Mouse (Mus musculus) heart, embryonic 11.5 days (tissue): ENCODE measurements around the gene Ppp1r3c. TPM values are rescaled to one million over a fixed set of nuclear protein-coding genes. Genes with fewer than 3 reads are reported as not detected.

Experiments used
- ATAC-seq: fragments of 200-750 bp; cut with Nextera tagmentation; replicated peaks from 2 replicates; pipeline ENCODE4 v1.8.0; 2017; ENCODE audit warnings: moderate library complexity; ENCODE audit not compliant: insufficient number of reproducible peaks, low FRiP score, low TSS enrichment
- H3K27ac ChIP-seq: fragments of 300-500 bp; sonication (generic); 2 replicates; pipeline ENCODE4 v1.5.1; 2014; ENCODE audit warnings: mild to moderate bottlenecking, low read depth, low read length
- H3K27me3 ChIP-seq: fragments of 300-500 bp; sonication (generic); 2 replicates; pipeline ENCODE4 v1.6.1; 2014; ENCODE audit warnings: mild to moderate bottlenecking, low read length, mixed read lengths; ENCODE audit not compliant: control insufficient read depth, insufficient read depth
- H3K36me3 ChIP-seq: fragments of 300-500 bp; sonication (generic); 2 replicates; pipeline ENCODE4 v1.6.1; 2014; ENCODE audit warnings: mild to moderate bottlenecking, low read length, moderate library complexity, mixed read lengths; ENCODE audit not compliant: control insufficient read depth, insufficient read depth
- H3K4me1 ChIP-seq: fragments of 300-500 bp; sonication (generic); 2 replicates; pipeline ENCODE4 v1.6.1; 2014; ENCODE audit warnings: low read length; ENCODE audit not compliant: control insufficient read depth, insufficient read depth
- H3K4me2 ChIP-seq: fragments of 300-500 bp; sonication (generic); 2 replicates; pipeline ENCODE4 v1.6.1; 2014; ENCODE audit warnings: mild to moderate bottlenecking, moderate library complexity
- H3K4me3 ChIP-seq: fragments of 300-500 bp; sonication (generic); 2 replicates; pipeline ENCODE4 v1.5.1; 2014; ENCODE audit warnings: low read depth, low read length
- H3K9ac ChIP-seq: fragments of 300-500 bp; sonication (generic); 2 replicates; pipeline ENCODE4 v1.6.1; 2014; ENCODE audit warnings: mild to moderate bottlenecking, low read depth, low read length, moderate library complexity
- H3K9me3 ChIP-seq: fragments of 300-500 bp; sonication (generic); replicated peaks from 2 replicates; pipeline ENCODE4 v1.6.1; 2016; ENCODE audit warnings: low read length; ENCODE audit not compliant: control insufficient read depth
- WGBS: fragments of 180-500 bp; shearing (Covaris S2); extraction: QIAGEN DNeasy Blood & Tissue Kit; methylation state at CpG from one replicate; pipeline ENCODE4 v1.1.7; 2014; ENCODE audit not compliant: insufficient replicate concordance; 5-methylcytosine and 5-hydroxymethylcytosine counted together
- polyA plus RNA-seq: library from polyadenylated mRNA; unstranded; fragments of >200 nt; fragmentation: Nextera tagmentation; extraction: Ambion mirVana; gene quantifications from 2 replicates; pipeline ENCODE4 v1.2.1, GENCODE M21; 2014

Ppp1r3c gene
- polyA plus RNA-seq, 1 experiment from 2014 or later, result 58.4 TPM

DNA sequence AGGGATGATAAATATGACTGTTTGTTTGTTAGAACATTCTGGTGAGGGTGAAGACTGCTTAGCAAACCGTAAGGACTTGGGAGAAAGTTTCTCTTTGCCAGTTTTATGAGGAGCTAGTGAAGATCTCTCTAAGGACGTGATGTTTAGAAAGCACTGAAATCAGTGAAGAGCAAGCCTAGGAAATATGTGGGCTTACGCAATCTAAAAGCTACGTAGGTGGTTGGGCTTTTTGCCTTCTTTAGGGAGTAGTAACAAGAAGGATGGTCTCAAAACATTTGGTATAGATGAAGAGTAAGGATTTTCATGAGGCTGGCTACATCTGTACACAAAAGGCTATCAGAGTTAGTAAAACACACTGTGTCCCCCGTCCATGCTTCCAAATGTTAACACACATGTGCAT, 28.0 kb upstream of the Ppp1r3c start:
- WGBS, result 77% methylated on average over 5 of the region's 5 CpGs

GRCm38 (mm10) chr19:36748996-36749395, 12.5 kb upstream of the Ppp1r3c start:
- Histone ChIP-seq H3K9me3 (no peaks in the 10 kb centered on the region), H3K36me3 (no peaks in the 10 kb centered on the region), H3K9ac (no peak overlapping the region), H3K4me1 (no peaks in the 10 kb centered on the region), H3K4me2 (no peak overlapping the region), H3K4me3 (no peak overlapping the region), H3K27ac (no peak overlapping the region), H3K27me3 (no peaks in the 10 kb centered on the region)
- ATAC-seq, result no peak

More for the DNA sequence above, 28.0 kb upstream of the Ppp1r3c start:
- Histone ChIP-seq H3K4me1 (no peaks in the 10 kb centered on the region), H3K9ac (no peak overlapping the region), H3K9me3 (no peaks in the 10 kb centered on the region), H3K4me3 (no peak overlapping the region), H3K27me3 (no peaks in the 10 kb centered on the region), H3K4me2 (no peak overlapping the region), H3K36me3 (no peaks in the 10 kb centered on the region), H3K27ac (no peak overlapping the region)
- ATAC-seq, result no peak

- no peak for ATAC-seq
- Histone ChIP-seq H3K4me2 (no peak overlapping the region), H3K36me3 (no peaks in the 10 kb centered on the region), H3K9me3 (no peaks in the 10 kb centered on the region), H3K4me1 (no peaks in the 10 kb centered on the region), H3K9ac (no peak overlapping the region), H3K4me3 (no peak overlapping the region), H3K27me3 (no peaks in the 10 kb centered on the region), H3K27ac (no peak overlapping the region)
Observed at GRCm38 (mm10) chr19:36742331-36742730, 5.9 kb upstream of the Ppp1r3c start.

DNA sequence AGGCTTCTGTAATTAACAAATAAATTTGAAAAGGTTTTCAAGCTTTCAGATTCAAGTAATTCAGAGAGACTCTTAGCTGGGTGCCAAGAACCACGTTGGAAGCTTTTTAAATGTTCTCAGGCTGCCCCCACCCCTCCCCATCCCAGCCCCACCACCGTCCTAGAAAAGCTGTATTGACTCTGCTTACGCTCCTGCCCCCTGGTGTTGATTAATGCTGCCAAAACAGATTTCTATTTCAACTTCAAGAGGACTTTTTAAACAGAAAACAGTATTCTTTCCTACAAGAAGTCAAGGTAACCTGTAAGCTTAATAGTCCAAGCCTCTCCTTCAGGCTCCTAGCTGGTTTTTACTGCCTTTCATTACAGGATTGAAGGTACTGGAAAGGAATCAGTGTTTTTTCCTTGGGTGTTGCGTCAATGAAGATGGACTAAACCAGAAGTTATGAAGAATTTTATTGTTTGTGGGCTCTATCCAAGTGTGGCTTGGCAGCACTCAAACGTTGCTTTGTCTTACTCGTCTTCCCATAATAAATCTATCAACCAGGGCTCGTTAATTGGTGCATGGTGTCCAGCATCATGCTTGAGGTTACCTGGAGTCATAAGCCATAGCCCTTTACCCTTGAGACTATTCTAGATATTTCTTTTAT, 3.2 kb upstream of the Ppp1r3c start:
- no peak overlapping the region for H3K9ac ChIP-seq
- H3K36me3 ChIP-seq, result no peaks in the 10 kb centered on the region
- H3K27me3 ChIP-seq, result no peaks in the 10 kb centered on the region
- no peak overlapping the region for H3K27ac ChIP-seq
- H3K4me3 ChIP-seq, result no peak overlapping the region
- H3K9me3 ChIP-seq, result no peaks in the 10 kb centered on the region
- H3K4me2 ChIP-seq, result no peak overlapping the region
- WGBS, result 50% methylated on average over 7 of the region's 7 CpGs
- no peak for ATAC-seq
- no peaks in the 10 kb centered on the region for H3K4me1 ChIP-seq

DNA sequence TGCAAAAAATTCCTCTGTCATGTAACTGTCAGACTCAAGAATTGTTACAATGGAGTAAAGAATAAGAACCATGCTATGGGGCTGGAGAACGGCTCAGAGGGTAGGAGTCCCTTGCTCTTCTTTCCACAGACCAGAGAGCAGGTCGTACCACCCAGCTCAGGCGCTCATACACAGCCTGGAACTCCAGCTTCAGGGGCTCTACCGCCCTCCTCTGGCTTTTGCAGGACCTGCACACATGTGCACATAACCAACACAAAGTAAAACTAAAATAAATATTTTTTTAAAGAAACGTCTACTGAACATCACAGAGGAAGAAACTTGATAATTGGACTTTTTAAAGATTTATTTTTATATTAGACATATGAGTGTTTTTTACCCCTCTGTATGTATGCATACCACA, 1.6 kb upstream of the Ppp1r3c start:
- no peak for ATAC-seq
- WGBS, result 70% methylated on average over 5 of the region's 5 CpGs
- H3K4me3 ChIP-seq, result no peak overlapping the region
- peaks cover 4% of the 10 kb centered on the region; the same call in 1 of the 2 replicates for H3K4me1 ChIP-seq
- no peak overlapping the region for H3K4me2 ChIP-seq
- no peaks in the 10 kb centered on the region for H3K27me3 ChIP-seq
- H3K9me3 ChIP-seq, result no peaks in the 10 kb centered on the region
- H3K36me3 ChIP-seq, result no peaks in the 10 kb centered on the region
- H3K9ac ChIP-seq, result no peak overlapping the region
- no peak overlapping the region for H3K27ac ChIP-seq

- WGBS, result 43% methylated on average over 6 of the region's 6 CpGs
- Histone ChIP-seq H3K9me3 (no peaks in the 10 kb centered on the region), H3K4me3 (peak overlapping the region; percentile 55), H3K27me3 (no peaks in the 10 kb centered on the region), H3K9ac (peak overlapping the region; percentile 67), H3K36me3 (peaks cover 3% of the 10 kb centered on the region; the same call in 1 of the 2 replicates), H3K4me1 (peaks cover 9% of the 10 kb centered on the region), H3K4me2 (peak overlapping the region; percentile 68), H3K27ac (peak overlapping the region; percentile 89)
- peak; percentile 44; the same call in 1 of the 2 replicates for ATAC-seq
Observed at GRCm38 (mm10) chr19:36737087-36737486, 634 bp upstream of the Ppp1r3c start.

- peaks cover 17% of the 10 kb centered on the region for H3K4me1 ChIP-seq
Observed at GRCm38 (mm10) chr19:36734308-36735038, 2.0 kb downstream of the Ppp1r3c start.

DNA sequence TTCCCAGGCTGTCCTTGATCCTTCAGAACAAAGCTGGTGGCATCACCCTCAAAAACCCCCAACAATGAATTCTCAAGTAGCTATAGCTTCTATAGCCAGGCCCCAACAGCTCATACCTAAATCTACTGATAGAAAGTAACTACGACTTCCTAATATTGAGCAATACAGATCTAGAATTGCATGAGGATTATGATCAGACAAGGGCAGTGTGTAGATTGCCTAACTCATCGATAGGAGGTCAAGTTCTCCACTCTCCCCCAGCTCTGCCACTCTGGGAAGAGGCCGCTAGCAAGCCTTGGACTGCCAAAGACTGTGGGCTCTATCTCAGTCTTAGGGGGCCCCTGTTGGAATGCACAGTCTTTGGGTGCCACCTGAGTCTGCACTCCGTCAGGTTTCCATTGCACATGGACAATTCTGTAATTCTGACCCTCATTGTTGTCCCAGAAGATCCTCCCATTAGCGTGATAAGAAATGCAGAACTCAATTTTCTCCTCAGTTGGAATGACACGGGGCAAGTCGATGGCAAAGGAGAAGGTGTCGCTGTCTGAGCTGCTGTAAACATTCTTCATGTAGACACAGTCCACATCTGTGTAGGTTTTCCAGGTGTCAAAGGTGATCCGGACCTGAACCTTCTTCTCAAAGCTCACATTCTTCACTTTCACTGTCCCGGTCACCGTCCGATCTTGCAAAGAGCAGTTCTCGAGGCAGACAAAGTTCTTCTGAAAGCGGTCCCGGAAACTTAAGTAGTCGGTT, 3.1 kb downstream of the Ppp1r3c start:
- peak overlapping the region; percentile 68 for H3K4me2 ChIP-seq

More at GRCm38 (mm10) chr19:36734308-36735038, 2.0 kb downstream of the Ppp1r3c start:
- ATAC-seq, result no peak
- H3K9ac ChIP-seq, result peak overlapping the region; percentile 71
- peak overlapping the region; percentile 68 for H3K4me2 ChIP-seq
- peaks cover 3% of the 10 kb centered on the region; the same call in 1 of the 2 replicates for H3K36me3 ChIP-seq
- H3K9me3 ChIP-seq, result no peaks in the 10 kb centered on the region
- peak overlapping the region; percentile 55 for H3K4me3 ChIP-seq
- WGBS, result 53% methylated on average over 10 of the region's 10 CpGs
- H3K27ac ChIP-seq, result peak overlapping the region; percentile 78
- no peaks in the 10 kb centered on the region for H3K27me3 ChIP-seq

More for the DNA sequence above, 3.1 kb downstream of the Ppp1r3c start:
- Histone ChIP-seq H3K4me3 (0 out of 2 replicates have a peak overlapping the region, but pooled peaks have one; percentile 0), H3K36me3 (peaks cover 3% of the 10 kb centered on the region; the same call in 1 of the 2 replicates), H3K27ac (peak overlapping the region; percentile 32; the same call in 1 of the 2 replicates), H3K9me3 (no peaks in the 10 kb centered on the region), H3K4me1 (peaks cover 17% of the 10 kb centered on the region), H3K9ac (no peak overlapping the region), H3K27me3 (no peaks in the 10 kb centered on the region)
- 85% methylated on average over 16 of the region's 16 CpGs for WGBS
- ATAC-seq, result no peak
